Mouse (Mus musculus) MEL (cell line): ENCODE data around the gene Pcdh19. TPM values are rescaled to one million over a fixed set of nuclear protein-coding genes. Genes with fewer than 3 reads are reported as not detected.

ENCODE experiments used
- DNase-seq: peaks from one replicate; pipeline ENCODE4 v3.0.0; 2011; ENCODE audit warnings: low read depth, low spot score
- H3K27ac ChIP-seq: 2 replicates; pipeline ENCODE4 v1.5.1; 2012; ENCODE audit warnings: low read depth, mild to moderate bottlenecking, control low read depth, low read length, moderate library complexity; ENCODE audit not compliant: control insufficient read depth
- H3K27me3 ChIP-seq, 2 experiments: fragments of 150-350 bp in 1 of 2; sonication (generic) in 1 of 2; 2 replicates each; pipeline ENCODE4 v1.6.1; 2012; ENCODE audit warnings: low read length in 2 of 2, mild to moderate bottlenecking in 2 of 2, improper control_type of control experiment in 1 of 2, moderate library complexity in 1 of 2; ENCODE audit not compliant: insufficient read depth in 2 of 2, control insufficient read depth in 1 of 2
- H3K36me3 ChIP-seq, 2 experiments: 2 replicates each; pipeline ENCODE4 v1.6.1; 2012 to 2014; ENCODE audit warnings: low read length in 2 of 2, improper control_type of control experiment in 1 of 2, inconsistent platforms in 1 of 2, mild to moderate bottlenecking in 1 of 2; ENCODE audit not compliant: insufficient read depth in 2 of 2, control insufficient read depth in 1 of 2
- H3K4me1 ChIP-seq, 2 experiments: fragments of 150-350 bp in 1 of 2; sonication (generic) in 1 of 2; 2 replicates each; pipeline ENCODE4 v1.6.1; 2012; ENCODE audit warnings: low read length in 2 of 2, improper control_type of control experiment in 1 of 2, mild to moderate bottlenecking in 1 of 2; ENCODE audit not compliant: insufficient read depth in 2 of 2, control insufficient read depth in 1 of 2
- H3K4me3 ChIP-seq, 2 experiments: fragments of 150-350 bp in 1 of 2; sonication (generic) in 1 of 2; 2 replicates each; pipeline ENCODE4 v1.5.1; 2012; ENCODE audit warnings: low read depth in 2 of 2, low read length in 2 of 2, mild to moderate bottlenecking in 2 of 2, moderate library complexity in 2 of 2, control low read depth in 1 of 2, improper control_type of control experiment in 1 of 2; ENCODE audit not compliant: control insufficient read depth in 1 of 2, insufficient read depth in 1 of 2
- H3K79me2 ChIP-seq: 2 replicates; pipeline ENCODE4 v1.6.1; 2012; ENCODE audit warnings: mild to moderate bottlenecking, low read length, moderate library complexity; ENCODE audit not compliant: control insufficient read depth, poor library complexity, insufficient read depth
- H3K9ac ChIP-seq: 2 replicates; pipeline ENCODE4 v1.6.1; 2012; ENCODE audit warnings: low read depth, mild to moderate bottlenecking, control low read depth, low read length, moderate library complexity; ENCODE audit not compliant: control insufficient read depth, poor library complexity, severe bottlenecking
- H3K9me3 ChIP-seq: fragments of 150-350 bp; sonication (generic); replicated peaks from 2 replicates; pipeline ENCODE4 v1.6.1; 2012; ENCODE audit warnings: mild to moderate bottlenecking, low read length, improper control_type of control experiment, moderate library complexity; ENCODE audit not compliant: insufficient read depth
- CHD1 ChIP-seq: IDR thresholded peaks from 2 replicates; pipeline ENCODE4 v1.6.1; 2012; ENCODE audit warnings: low read depth, mild to moderate bottlenecking, inconsistent platforms, low read length, improper control_type of control experiment
- EP300 ChIP-seq, 2 experiments: IDR thresholded peaks; 2 replicates each; pipeline ENCODE4 v1.6.1; 2011; ENCODE audit warnings: improper control_type of control experiment in 2 of 2, low read length in 2 of 2, low read depth in 1 of 2, mild to moderate bottlenecking in 1 of 2
- ETS1 ChIP-seq: IDR thresholded peaks from 2 replicates; pipeline ENCODE4 v1.6.1; 2012; ENCODE audit warnings: low read depth, mild to moderate bottlenecking, inconsistent platforms, low read length, improper control_type of control experiment, moderate library complexity
- GATA1 ChIP-seq: IDR thresholded peaks from 2 replicates; pipeline ENCODE4 v1.6.1; 2011; ENCODE audit warnings: low read depth, low read length, improper control_type of control experiment
- HCFC1 ChIP-seq: IDR thresholded peaks from 2 replicates; pipeline ENCODE4 v1.6.1; 2012; ENCODE audit warnings: low read depth, mild to moderate bottlenecking, inconsistent platforms, low read length, improper control_type of control experiment, moderate library complexity
- KAT2A ChIP-seq: conservative IDR thresholded peaks from 2 replicates; pipeline ENCODE4 v1.6.1; 2012; ENCODE audit warnings: low read depth, low read length, improper control_type of control experiment, inconsistent platforms
- MAFK ChIP-seq: IDR thresholded peaks from 2 replicates; pipeline ENCODE4 v1.6.1; 2011; ENCODE audit warnings: low read depth, mild to moderate bottlenecking, low read length, improper control_type of control experiment, borderline replicate concordance
- MAX ChIP-seq: IDR thresholded peaks from 2 replicates; pipeline ENCODE4 v1.6.1; 2011; ENCODE audit warnings: low read length, improper control_type of control experiment
- MAZ ChIP-seq: IDR thresholded peaks from 2 replicates; pipeline ENCODE4 v1.6.1; 2012; ENCODE audit warnings: low read depth, mild to moderate bottlenecking, inconsistent platforms, low read length, improper control_type of control experiment
- MYC ChIP-seq: IDR thresholded peaks from 2 replicates; pipeline ENCODE4 v1.6.1; 2011; ENCODE audit warnings: low read depth, mild to moderate bottlenecking, low read length, improper control_type of control experiment, moderate library complexity
- NRF1 ChIP-seq: IDR thresholded peaks from 2 replicates; pipeline ENCODE4 v1.6.1; 2014; ENCODE audit warnings: low read depth, mild to moderate bottlenecking, inconsistent platforms, low read length, improper control_type of control experiment, moderate library complexity; ENCODE audit not compliant: poor library complexity, insufficient read depth, severe bottlenecking
- POLR2AphosphoS5 ChIP-seq: IDR thresholded peaks from 2 replicates; pipeline ENCODE4 v1.6.1; 2012; ENCODE audit warnings: low read depth, borderline replicate concordance, mild to moderate bottlenecking, inconsistent platforms, low read length, moderate library complexity, mixed read lengths
- RAD21 ChIP-seq: IDR thresholded peaks from 2 replicates; pipeline ENCODE4 v1.6.1; 2011; ENCODE audit warnings: mild to moderate bottlenecking, low read depth, low read length, improper control_type of control experiment
- SIN3A ChIP-seq: IDR thresholded peaks from 2 replicates; pipeline ENCODE4 v1.6.1; 2012; ENCODE audit warnings: low read length, improper control_type of control experiment, inconsistent platforms
- ZC3H11A ChIP-seq: IDR thresholded peaks from 2 replicates; pipeline ENCODE4 v1.6.1; 2012; ENCODE audit warnings: low read depth, mild to moderate bottlenecking, inconsistent platforms, low read length, improper control_type of control experiment
- polyA plus RNA-seq, 2 experiments: library from polyadenylated mRNA; stranded (reverse) in 1 of 2; unstranded in 1 of 2; fragments of >175 nt in 1 of 2; fragments of >200 nt in 1 of 2; gene quantifications; 2 replicates each; pipeline versions ENCODE4 v1.2.1 to v1.2.4; 2012; ENCODE audit warnings: low replicate concordance in 2 of 2, low read depth in 1 of 2; ENCODE audit not compliant: insufficient read length in 2 of 2, insufficient read depth in 1 of 2, missing spikeins in 1 of 2
- total RNA-seq: library from RNA; depleted of rRNA; stranded (reverse); fragments of 300-350 nt; gene quantifications from 2 replicates; pipeline ENCODE4 v1.2.3, GENCODE M21; 2012

Pcdh19 gene
- total and polyA plus RNA-seq, 3 experiments = 0.04 TPM; not detected in 2

GRCm38 (mm10) chrX:133655196-133655595, 33.6 kb downstream of the Pcdh19 start:
- Histone ChIP-seq H3K27me3 (no peaks in the 10 kb centered on the region), H3K27ac (no peak overlapping the region), H3K79me2 (no peaks in the 10 kb centered on the region), H3K9me3 (no peaks in the 10 kb centered on the region), H3K4me1 (no peaks in the 10 kb centered on the region; a peak in 1 of 4 replicates), H3K36me3 (0 out of 4 replicates have a peak, but pooled peaks cover 0 to 2% of the 10 kb centered on the region in 2 experiments), H3K4me3 (no peak overlapping the region), H3K9ac (no peak overlapping the region)
- no peak for DNase-seq
- no peak for TF ChIP-seq MYC
- TF ChIP-seq ZC3H11A = no peak
- TF ChIP-seq ETS1 = no peak
- no peak for TF ChIP-seq MAZ
- TF ChIP-seq HCFC1 = no peak

- no peaks in the 10 kb centered on the region for H3K9me3 ChIP-seq
- H3K4me3 ChIP-seq = no peak overlapping the region
- TF ChIP-seq EP300 (IDR thresholded peaks at IDR 0.05; ENCODE audit: low read depth in 1 of 2, low read length in 2 of 2) (no peak), GATA1 (no peak), POLR2AphosphoS5 (no peak), HCFC1 (no peak), MAX (no peak), MAFK (no peak), MYC (no peak), CHD1 (no peak), RAD21 (no peak), SIN3A (no peak)
- no peaks in the 10 kb centered on the region; a peak in 1 of 4 replicates for H3K4me1 ChIP-seq
- no peaks in the 10 kb centered on the region for H3K79me2 ChIP-seq
- no peak for DNase-seq
- no peak overlapping the region for H3K27ac ChIP-seq
- H3K9ac ChIP-seq = no peak overlapping the region
- no peaks in the 10 kb centered on the region for H3K36me3 ChIP-seq
- no peaks in the 10 kb centered on the region for H3K27me3 ChIP-seq
Observed at GRCm38 (mm10) chrX:133653071-133653470, 35.7 kb downstream of the Pcdh19 start.

GRCm38 (mm10) chrX:133650379-133650778, 38.4 kb downstream of the Pcdh19 start:
- H3K27me3 ChIP-seq = no peaks in the 10 kb centered on the region
- H3K79me2 ChIP-seq = no peaks in the 10 kb centered on the region
- H3K27ac ChIP-seq = no peak overlapping the region
- H3K9ac ChIP-seq = no peak overlapping the region
- H3K4me3 ChIP-seq = no peak overlapping the region
- DNase-seq = no peak
- no peaks in the 10 kb centered on the region for H3K9me3 ChIP-seq
- no peak for TF ChIP-seq SIN3A
- no peak for TF ChIP-seq NRF1
- no peak for TF ChIP-seq KAT2A
- TF ChIP-seq, all 39 proteins: peak for 0
- Histone ChIP-seq H3K36me3 (no peaks in the 10 kb centered on the region), H3K4me1 (no peaks in the 10 kb centered on the region)
